Mouse (Mus musculus) neural tube, embryonic 11.5 days (tissue): ENCODE results near the gene Gria1. TPM values are rescaled to one million over a fixed set of nuclear protein-coding genes. Genes with fewer than 3 reads are reported as not detected.

Experiments used
- ATAC-seq: fragments of 200-750 bp; cut with Nextera tagmentation; 2 replicates; pipeline ENCODE4 v1.8.0; 2017; ENCODE audit warnings: moderate number of reproducible peaks, mild to moderate bottlenecking, moderate TSS enrichment, moderate library complexity; ENCODE audit not compliant: insufficient read depth, low FRiP score, low TSS enrichment
- DNase-seq: peaks from one replicate; pipeline ENCODE4 v3.0.0-alpha.2; 2015; ENCODE audit warnings: low spot score
- H3K27ac ChIP-seq: fragments of 300-500 bp; sonication (generic); 2 replicates; pipeline ENCODE4 v1.5.1; 2014; ENCODE audit warnings: low read depth, mild to moderate bottlenecking, low read length
- H3K27me3 ChIP-seq: fragments of 300-500 bp; sonication (generic); 2 replicates; pipeline ENCODE4 v1.6.1; 2014; ENCODE audit warnings: mild to moderate bottlenecking, low read length, mixed read lengths; ENCODE audit not compliant: control insufficient read depth, insufficient read depth
- H3K36me3 ChIP-seq: fragments of 300-500 bp; sonication (generic); 2 replicates; pipeline ENCODE4 v1.6.1; 2014; ENCODE audit warnings: mild to moderate bottlenecking, low read length, moderate library complexity, mixed read lengths; ENCODE audit not compliant: control insufficient read depth, insufficient read depth
- H3K4me1 ChIP-seq: fragments of 300-500 bp; sonication (generic); 2 replicates; pipeline ENCODE4 v1.6.1; 2014; ENCODE audit warnings: low read length, mixed read lengths; ENCODE audit not compliant: control insufficient read depth, insufficient read depth
- H3K4me2 ChIP-seq: fragments of 300-500 bp; sonication (generic); 2 replicates; pipeline ENCODE4 v1.6.1; 2014; ENCODE audit warnings: low read depth, mild to moderate bottlenecking, moderate library complexity
- H3K4me3 ChIP-seq: fragments of 300-500 bp; sonication (generic); 2 replicates; pipeline ENCODE4 v1.5.1; 2014; ENCODE audit warnings: low read depth, low read length
- H3K9ac ChIP-seq: fragments of 300-500 bp; sonication (generic); 2 replicates; pipeline ENCODE4 v1.6.1; 2014; ENCODE audit warnings: mild to moderate bottlenecking, low read length
- H3K9me3 ChIP-seq: fragments of 300-500 bp; sonication (generic); 2 replicates; pipeline ENCODE4 v1.6.1; 2016; ENCODE audit warnings: low read length; ENCODE audit not compliant: control insufficient read depth
- WGBS: fragments of 180-500 bp; shearing (Covaris S2); extraction: QIAGEN DNeasy Blood & Tissue Kit; methylation state at CpG from one replicate; pipeline ENCODE4 v1.1.7; 2014; 5-methylcytosine and 5-hydroxymethylcytosine counted together
- polyA plus RNA-seq: library from polyadenylated mRNA; unstranded; fragments of >200 nt; fragmentation: Nextera tagmentation; extraction: Ambion mirVana; gene quantifications from 2 replicates; pipeline ENCODE4 v1.2.1, GENCODE M21; 2014

Gene Gria1
- polyA plus RNA-seq, 1 experiment from 2014 or later: 3.2 TPM

- no peak overlapping the region for H3K4me3 ChIP-seq
- ATAC-seq (no peak), DNase-seq (no peak)
- no peaks in the 10 kb centered on the region for H3K9me3 ChIP-seq
- H3K4me1 ChIP-seq: no peaks in the 10 kb centered on the region
- H3K27ac ChIP-seq: no peak overlapping the region
- no peaks in the 10 kb centered on the region for H3K27me3 ChIP-seq
- no peak overlapping the region for H3K9ac ChIP-seq
- no peaks in the 10 kb centered on the region for H3K36me3 ChIP-seq
- no peak overlapping the region for H3K4me2 ChIP-seq
These were observed 79.5 kb downstream of the Gria1 start for GRCm38 (mm10) chr11:57090705-57091104.

GRCm38 (mm10) chr11:57091276-57091914, 80.2 kb downstream of the Gria1 start:
- Histone ChIP-seq H3K9me3 (no peaks in the 10 kb centered on the region), H3K4me1 (no peaks in the 10 kb centered on the region), H3K27me3 (no peaks in the 10 kb centered on the region), H3K27ac (no peak overlapping the region), H3K4me3 (no peak overlapping the region), H3K9ac (no peak overlapping the region), H3K4me2 (no peak overlapping the region), H3K36me3 (no peaks in the 10 kb centered on the region)
- DNase-seq: no peak
- 70% methylated on average over 3 of the region's 3 CpGs for WGBS
- ATAC-seq: no peak

- no peak for ATAC-seq
- H3K4me1 ChIP-seq: no peaks in the 10 kb centered on the region
- no peaks in the 10 kb centered on the region for H3K36me3 ChIP-seq
- WGBS: 91% methylated on average over 5 of the region's 5 CpGs
- H3K4me2 ChIP-seq: no peak overlapping the region
- DNase-seq: no peak
- H3K27ac ChIP-seq: no peak overlapping the region
- no peaks in the 10 kb centered on the region for H3K9me3 ChIP-seq
- no peak overlapping the region for H3K4me3 ChIP-seq
- no peaks in the 10 kb centered on the region for H3K27me3 ChIP-seq
- no peak overlapping the region for H3K9ac ChIP-seq
These were observed 89.3 kb downstream of the Gria1 start for GRCm38 (mm10) chr11:57100491-57100890.

GRCm38 (mm10) chr11:57103751-57104254, 92.6 kb downstream of the Gria1 start:
- 85% methylated on average over 5 of the region's 5 CpGs for WGBS
- Histone ChIP-seq H3K9ac (no peak overlapping the region), H3K4me3 (no peak overlapping the region), H3K4me1 (no peaks in the 10 kb centered on the region), H3K4me2 (no peak overlapping the region), H3K27ac (no peak overlapping the region), H3K27me3 (no peaks in the 10 kb centered on the region), H3K9me3 (no peaks in the 10 kb centered on the region), H3K36me3 (no peaks in the 10 kb centered on the region)
- no peak for DNase-seq
- ATAC-seq: no peak

- Histone ChIP-seq H3K4me2 (no peak overlapping the region), H3K9me3 (no peaks in the 10 kb centered on the region), H3K9ac (no peak overlapping the region), H3K27me3 (no peaks in the 10 kb centered on the region), H3K27ac (no peak overlapping the region), H3K4me3 (no peak overlapping the region), H3K4me1 (no peaks in the 10 kb centered on the region), H3K36me3 (no peaks in the 10 kb centered on the region)
- WGBS: 83% methylated on average over 3 of the region's 3 CpGs
- ATAC-seq: no peak
- DNase-seq: no peak
These were observed 94.5 kb downstream of the Gria1 start for GRCm38 (mm10) chr11:57105683-57106082.

GRCm38 (mm10) chr11:57112386-57112785, 101.2 kb downstream of the Gria1 start:
- Histone ChIP-seq H3K27ac (no peak overlapping the region), H3K9ac (no peak overlapping the region), H3K27me3 (no peaks in the 10 kb centered on the region), H3K4me3 (no peak overlapping the region), H3K36me3 (no peaks in the 10 kb centered on the region), H3K4me2 (no peak overlapping the region), H3K9me3 (no peaks in the 10 kb centered on the region), H3K4me1 (no peaks in the 10 kb centered on the region)
- DNase-seq (no peak), ATAC-seq (no peak)
- WGBS: 87% methylated on average over 8 of the region's 8 CpGs

- Histone ChIP-seq H3K27ac (no peak overlapping the region), H3K27me3 (no peaks in the 10 kb centered on the region), H3K4me1 (no peaks in the 10 kb centered on the region), H3K4me2 (no peak overlapping the region), H3K36me3 (no peaks in the 10 kb centered on the region), H3K9ac (no peak overlapping the region), H3K9me3 (no peaks in the 10 kb centered on the region), H3K4me3 (no peak overlapping the region)
- WGBS: 88% methylated on average over 5 of the region's 5 CpGs
- DNase-seq (no peak), ATAC-seq (no peak)
These were observed 103.2 kb downstream of the Gria1 start for GRCm38 (mm10) chr11:57114410-57114809.

- Histone ChIP-seq H3K27me3 (no peaks in the 10 kb centered on the region), H3K9ac (no peak overlapping the region), H3K27ac (no peak overlapping the region), H3K36me3 (no peaks in the 10 kb centered on the region), H3K9me3 (no peaks in the 10 kb centered on the region), H3K4me1 (no peaks in the 10 kb centered on the region), H3K4me3 (no peak overlapping the region), H3K4me2 (no peak overlapping the region)
- ATAC-seq: no peak
- no peak for DNase-seq
- WGBS: 73% methylated on average over 8 of the region's 8 CpGs
These were observed 115.9 kb downstream of the Gria1 start for GRCm38 (mm10) chr11:57127066-57127465.

GRCm38 (mm10) chr11:57140162-57140780, 129.1 kb downstream of the Gria1 start:
- Histone ChIP-seq H3K36me3 (no peaks in the 10 kb centered on the region), H3K27ac (no peak overlapping the region), H3K4me2 (no peak overlapping the region), H3K27me3 (no peaks in the 10 kb centered on the region), H3K9ac (no peak overlapping the region), H3K4me3 (no peak overlapping the region), H3K4me1 (no peaks in the 10 kb centered on the region), H3K9me3 (no peaks in the 10 kb centered on the region)
- no peak for DNase-seq
- no peak for ATAC-seq
- WGBS: 90% methylated on average over 14 of the region's 14 CpGs
